Mouse (Mus musculus): Measurements from ENCODE around the gene Gpx4. TPM values are rescaled to one million over a fixed set of nuclear protein-coding genes. Genes with fewer than 3 reads are reported as not detected.
A peak's percentile ranks its signal among the peaks of the same experiment; 100 is the strongest.
"Not testable (repeated sequence)": the region's sequence is repeated elsewhere in the genome, so short reads cannot be mapped to it uniquely, and the experiment has no call there.

Gpx4 gene
- total RNA-seq, 2 experiments from 2014 or later = 494 to 526 TPM

DNA sequence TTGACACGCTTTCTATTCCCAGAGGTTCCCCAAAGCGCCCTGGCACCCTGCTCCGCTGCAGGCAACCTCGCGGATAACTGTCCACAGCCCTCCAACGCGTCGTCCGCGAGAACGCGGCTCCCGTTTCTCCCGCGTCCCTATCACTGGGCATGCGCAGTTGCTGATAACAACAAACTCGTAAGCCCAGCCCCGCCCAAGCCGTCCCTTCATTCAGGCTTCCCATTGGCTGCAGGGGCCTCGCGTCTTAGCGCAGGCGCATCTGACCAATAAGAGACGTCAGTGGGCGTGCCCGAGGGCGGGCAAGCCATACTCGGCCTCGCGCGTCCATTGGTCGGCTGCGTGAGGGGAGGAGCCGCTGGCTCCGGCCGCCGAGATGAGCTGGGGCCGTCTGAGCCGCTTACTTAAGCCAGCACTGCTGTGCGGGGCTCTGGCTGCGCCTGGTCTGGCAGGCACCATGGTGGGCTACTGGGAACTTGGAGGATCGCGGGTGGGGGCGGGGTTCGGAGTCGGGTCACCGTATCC lies 6.4 kb downstream of the Gpx4 start:
- intact Hi-C loops (cut with DNase I) = no loop called here
- H3K4me3 ChIP-seq = peak overlapping the region; percentile 90
- H3K27ac ChIP-seq = peak overlapping the region; percentile 98
- TF ChIP-seq CTCF (IDR thresholded peaks at IDR 0.05) = no peak
- peak; percentile 99 to 100 for DNase-seq (ENCODE audit: extremely low spot score in 1 of 2, low spot score in 2 of 2)

DNA sequence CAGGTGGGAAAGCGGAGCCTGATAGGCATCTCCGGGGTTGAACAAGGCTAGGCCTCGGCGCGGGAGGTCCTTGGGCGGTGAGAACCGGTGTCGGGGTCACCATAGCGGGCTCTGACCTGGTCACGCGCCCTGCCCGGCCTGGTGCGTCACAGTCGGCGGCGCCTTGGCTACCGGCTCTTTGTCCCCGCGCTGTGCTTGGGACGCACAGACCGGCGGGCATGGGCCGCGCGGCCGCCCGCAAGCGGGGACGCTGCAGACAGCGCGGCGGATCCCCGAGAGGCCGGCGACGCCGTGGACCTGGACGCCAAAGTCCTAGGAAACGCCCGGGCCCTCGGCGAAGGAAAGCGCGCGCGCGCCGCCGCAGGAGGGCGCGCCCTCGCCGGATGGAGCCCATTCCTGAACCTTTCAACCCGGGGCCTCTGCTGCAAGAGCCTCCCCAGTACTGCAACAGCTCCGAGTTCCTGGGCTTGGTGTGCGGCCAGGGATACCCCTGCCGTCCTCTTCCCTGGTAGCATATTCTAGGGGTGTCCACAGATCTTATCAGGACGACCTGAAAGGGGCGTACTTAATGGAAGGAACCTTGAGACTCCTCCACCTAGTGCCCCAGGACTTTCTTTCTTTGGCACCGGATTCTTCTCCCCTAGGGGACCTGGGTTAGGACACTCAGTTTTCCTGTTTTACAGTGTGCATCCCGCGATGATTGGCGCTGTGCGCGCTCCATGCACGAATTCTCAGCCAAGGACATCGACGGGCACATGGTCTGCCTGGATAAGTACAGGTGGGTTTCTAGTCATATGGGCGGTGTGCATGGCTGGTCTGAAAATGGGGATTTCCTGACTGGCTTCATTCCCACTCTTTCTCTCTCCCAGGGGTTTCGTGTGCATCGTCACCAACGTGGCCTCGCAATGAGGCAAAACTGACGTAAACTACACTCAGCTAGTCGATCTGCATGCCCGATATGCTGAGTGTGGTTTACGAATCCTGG lies 7.2 kb downstream of the Gpx4 start:
- peak; percentile 44 for TF ChIP-seq CTCF (IDR thresholded peaks at IDR 0.05)
- H3K27ac ChIP-seq = peak overlapping the region; percentile 98
- DNase-seq (ENCODE audit: extremely low spot score in 1 of 2, low spot score in 2 of 2) = peak; percentile 57 to 61
- intact Hi-C loops (cut with DNase I) = loop anchor here (2.0 kb wide), 1 partner anchor 61 kb away; the partner anchor contains the start of gene Stk11
- H3K4me3 ChIP-seq = peak overlapping the region; percentile 90

DNA sequence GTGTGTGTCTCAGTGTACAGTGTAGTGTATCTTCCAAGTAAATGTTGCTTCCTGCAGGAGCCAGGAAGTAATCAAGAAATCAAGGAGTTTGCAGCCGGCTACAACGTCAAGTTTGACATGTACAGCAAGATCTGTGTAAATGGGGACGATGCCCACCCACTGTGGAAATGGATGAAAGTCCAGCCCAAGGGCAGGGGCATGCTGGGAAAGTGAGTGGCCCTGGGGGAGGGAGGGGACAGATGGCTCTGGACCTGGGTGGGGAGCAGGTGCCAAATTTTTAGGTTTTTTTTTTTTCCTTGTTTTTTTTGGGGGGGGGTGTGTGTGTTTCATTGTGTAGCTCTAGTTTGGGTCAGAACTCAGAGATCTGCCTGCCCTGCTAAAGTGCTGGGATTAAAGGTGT lies 7.9 kb downstream of the Gpx4 start:
- H3K27ac ChIP-seq; DNase-seq (ENCODE audit: extremely low spot score in 1 of 2, low spot score in 2 of 2): not testable (repeated sequence)
- intact Hi-C loops (cut with DNase I) = loop anchor here (2.0 kb wide), 1 partner anchor 60 kb away; the partner anchor contains the start of gene Stk11
- peak overlapping the region; percentile 90 for H3K4me3 ChIP-seq

DNA sequence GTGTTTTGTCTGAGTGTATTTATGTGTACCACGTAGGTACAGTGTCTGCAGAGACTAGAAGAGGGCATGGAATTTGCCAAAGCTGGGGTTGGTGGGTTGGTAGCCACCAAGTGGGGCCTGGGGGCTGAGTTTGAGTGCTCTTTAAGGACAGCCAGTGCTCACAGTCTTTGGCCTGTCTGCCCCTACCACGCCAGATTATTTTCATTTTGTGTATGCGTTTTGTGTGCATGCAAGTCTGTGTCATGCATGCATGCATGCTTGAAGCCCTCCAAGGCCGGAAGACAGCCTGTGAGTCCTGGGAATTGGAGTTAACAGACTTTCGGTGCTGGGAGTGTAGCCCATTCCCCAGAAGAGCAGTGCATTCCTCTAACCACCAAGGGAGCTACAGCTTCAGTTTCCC lies 8.4 kb downstream of the Gpx4 start:
- intact Hi-C loops (cut with DNase I) = loop anchor here (2.0 kb wide), 1 partner anchor 59 kb away; the partner anchor contains the start of gene Stk11
- Histone ChIP-seq H3K4me3 (peak overlapping the region; percentile 90), H3K27ac (no peak overlapping the region)
- no peak for DNase-seq (ENCODE audit: extremely low spot score in 1 of 2, low spot score in 2 of 2)
- TF ChIP-seq CTCF (IDR thresholded peaks at IDR 0.05) = no peak

- DNase-seq (ENCODE audit: extremely low spot score in 1 of 2, low spot score in 2 of 2) = no peak
- intact Hi-C loops (cut with DNase I) = loop anchor here (2.0 kb wide), 1 partner anchor 59 kb away; the partner anchor contains the start of gene Stk11
- TF ChIP-seq CTCF (IDR thresholded peaks at IDR 0.05) = no peak
- H3K4me3 ChIP-seq = no peak overlapping the region; the same call in 1 of the 2 replicates
- H3K27ac ChIP-seq = no peak overlapping the region
Measured at GRCm38 (mm10) chr10:80055891-80056290, 8.9 kb downstream of the Gpx4 start.

- intact Hi-C loops (cut with DNase I) = no loop called here
Measured at GRCm38 (mm10) chr10:80056506-80056905, 9.5 kb downstream of the Gpx4 start.

GRCm38 (mm10) chr10:80056976-80057682 lies 10.2 kb downstream of the Gpx4 start:
- Histone ChIP-seq H3K27ac (no peak overlapping the region), H3K4me3 (no peak overlapping the region)
- no peak for DNase-seq (ENCODE audit: extremely low spot score in 1 of 2, low spot score in 2 of 2)
- TF ChIP-seq CTCF (IDR thresholded peaks at IDR 0.05) = no peak
- intact Hi-C loops (cut with DNase I) = no loop called here

More at GRCm38 (mm10) chr10:80056506-80056905, 9.5 kb downstream of the Gpx4 start:
- no peak overlapping the region for H3K27ac ChIP-seq
- no peak for DNase-seq (ENCODE audit: extremely low spot score in 1 of 2, low spot score in 2 of 2)
- TF ChIP-seq CTCF (IDR thresholded peaks at IDR 0.05) = no peak
- H3K4me3 ChIP-seq = no peak overlapping the region

GRCm38 (mm10) chr10:80057683-80058326 lies 10.8 kb downstream of the Gpx4 start:
- DNase-seq (ENCODE audit: extremely low spot score in 1 of 2, low spot score in 2 of 2) = no peak
- no peak for TF ChIP-seq CTCF (IDR thresholded peaks at IDR 0.05)
- Histone ChIP-seq H3K27ac (no peak overlapping the region), H3K4me3 (no peak overlapping the region)
- intact Hi-C loops (cut with DNase I) = no loop called here

DNA sequence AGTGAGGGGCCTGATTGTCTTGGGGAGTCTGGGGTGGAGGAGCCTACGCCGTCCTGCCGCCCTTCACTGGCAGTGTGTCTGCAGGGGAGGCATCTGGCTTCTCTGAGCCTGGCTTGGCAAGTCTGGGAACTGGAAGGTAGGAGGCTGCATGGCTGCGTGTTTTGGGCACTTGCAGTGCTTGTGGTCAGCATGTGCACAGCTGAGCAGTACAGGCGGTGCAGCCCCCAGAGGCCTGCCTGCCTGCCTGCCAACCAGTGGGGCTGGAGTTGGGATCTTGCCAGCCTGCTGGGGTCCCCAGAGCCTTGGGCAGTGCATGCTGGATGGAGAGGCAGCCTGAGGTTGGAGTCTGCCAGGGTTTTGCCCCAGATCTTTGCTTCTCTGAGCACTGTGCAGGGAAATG lies 16.1 kb downstream of the Gpx4 start:
- Histone ChIP-seq H3K4me3 (no peak overlapping the region), H3K27ac (peak overlapping the region; percentile 61; the same call in 1 of the 2 replicates)
- intact Hi-C loops (cut with DNase I) = no loop called here
- no peak for TF ChIP-seq CTCF (IDR thresholded peaks at IDR 0.05)
- DNase-seq (ENCODE audit: extremely low spot score in 1 of 2, low spot score in 2 of 2) = no peak

GRCm38 (mm10) chr10:80063877-80064650 lies 17.1 kb downstream of the Gpx4 start:
- Histone ChIP-seq H3K4me3 (no peak overlapping the region), H3K27ac (peak overlapping the region; percentile 61; the same call in 1 of the 2 replicates)
- no peak for DNase-seq (ENCODE audit: extremely low spot score in 1 of 2, low spot score in 2 of 2)
- intact Hi-C loops (cut with DNase I) = no loop called here
- no peak; the same call in 1 of the 2 replicates for TF ChIP-seq CTCF (IDR thresholded peaks at IDR 0.05)
